Mouse (Mus musculus): ENCODE results near the gene Gm20547. TPM values are rescaled to one million over a fixed set of nuclear protein-coding genes. Genes with fewer than 3 reads are reported as not detected.
"Not testable (repeated sequence)": the region's sequence is repeated elsewhere in the genome, so short reads cannot be mapped to it uniquely, and the experiment has no call there.

The Gm20547 gene
- polyA plus RNA-seq, 1 experiment from 2014 or later = not detected

- Histone ChIP-seq H3K4me1 (replicated peaks; ENCODE audit: control insufficient read depth, insufficient read depth, low read length) (peaks cover 15% of the 10 kb centered on the region), H3K36me3 (ENCODE audit: control insufficient read depth, insufficient read depth, low read length) (peaks cover 11% of the 10 kb centered on the region), H3K4me3 (ENCODE audit: low read depth, low read length) (no peak overlapping the region), H3K9ac (ENCODE audit: low read length) (no peak overlapping the region), H3K27me3 (ENCODE audit: control insufficient read depth, insufficient read depth, low read length) (no peaks in the 10 kb centered on the region), H3K27ac (ENCODE audit: low read depth, low read length) (no peak overlapping the region), H3K9me3 (ENCODE audit: control insufficient read depth, low read length) (no peaks in the 10 kb centered on the region), H3K4me2 (ENCODE audit: low read depth, low read length, severe bottlenecking) (no peak overlapping the region)
- WGBS = 87% methylated on average over 6 of the region's 6 CpGs
- ATAC-seq (replicated peaks; ENCODE audit: low FRiP score) (no peak), DNase-seq (ENCODE audit: low spot score) (no peak)
Observed at GRCm38 (mm10) chr17:34840736-34841307, 41.0 kb downstream of the Gm20547 start.

DNA sequence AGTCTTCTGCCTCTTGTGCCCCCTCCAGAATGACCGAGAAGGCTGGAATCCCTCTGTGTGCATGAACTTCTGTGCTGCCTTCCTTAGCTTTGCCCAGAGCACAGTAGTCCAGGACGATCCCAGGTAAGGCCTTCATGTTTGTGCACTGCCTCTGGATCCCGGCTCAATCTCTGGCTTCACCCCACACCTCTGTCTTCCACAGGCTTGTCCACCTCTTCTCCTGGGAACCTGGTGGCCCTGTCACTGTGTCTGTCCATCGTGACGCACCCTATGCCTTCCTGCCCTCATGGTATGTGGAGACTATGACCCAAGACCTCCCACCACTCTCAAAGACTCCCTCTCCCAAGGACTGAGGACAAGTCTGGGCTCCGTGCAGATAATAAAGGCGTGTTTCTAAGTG lies 43.1 kb downstream of the Gm20547 start:
- no peak overlapping the region for H3K27ac ChIP-seq (ENCODE audit: low read depth, low read length)
- DNase-seq (ENCODE audit: low spot score) (no peak), ATAC-seq (replicated peaks; ENCODE audit: low FRiP score) (no peak)
- peaks cover 16% of the 10 kb centered on the region for H3K4me1 ChIP-seq (replicated peaks; ENCODE audit: control insufficient read depth, insufficient read depth, low read length)
- H3K4me2 ChIP-seq (ENCODE audit: low read depth, low read length, severe bottlenecking) = no peak overlapping the region
- 87% methylated on average over 7 of the region's 7 CpGs for WGBS
- H3K27me3 ChIP-seq (ENCODE audit: control insufficient read depth, insufficient read depth, low read length) = no peaks in the 10 kb centered on the region
- no peaks in the 10 kb centered on the region for H3K9me3 ChIP-seq (ENCODE audit: control insufficient read depth, low read length)
- no peak overlapping the region for H3K4me3 ChIP-seq (ENCODE audit: low read depth, low read length)
- H3K9ac ChIP-seq (ENCODE audit: low read length) = no peak overlapping the region
- peaks cover 11% of the 10 kb centered on the region for H3K36me3 ChIP-seq (ENCODE audit: control insufficient read depth, insufficient read depth, low read length)

GRCm38 (mm10) chr17:34837464-34838324 lies 44.1 kb downstream of the Gm20547 start:
- WGBS = 45% methylated on average over 43 of the region's 43 CpGs
- H3K27ac ChIP-seq (ENCODE audit: low read depth, low read length) = peak overlapping the region; percentile 41; the same call in 1 of the 2 replicates
- peak overlapping the region; percentile 97 for H3K4me2 ChIP-seq (ENCODE audit: low read depth, low read length, severe bottlenecking)
- H3K4me3 ChIP-seq (ENCODE audit: low read depth, low read length) = peak overlapping the region; percentile 78
- peak overlapping the region; percentile 77 for H3K9ac ChIP-seq (ENCODE audit: low read length)
- H3K9me3 ChIP-seq (ENCODE audit: control insufficient read depth, low read length) = no peaks in the 10 kb centered on the region
- ATAC-seq (replicated peaks; ENCODE audit: low FRiP score) (peak; percentile 4; the same call in 1 of the 2 replicates), DNase-seq (ENCODE audit: low spot score) (no peak)
- H3K36me3 ChIP-seq (ENCODE audit: control insufficient read depth, insufficient read depth, low read length) = peaks cover 11% of the 10 kb centered on the region
- peaks cover 16% of the 10 kb centered on the region for H3K4me1 ChIP-seq (replicated peaks; ENCODE audit: control insufficient read depth, insufficient read depth, low read length)
- no peaks in the 10 kb centered on the region for H3K27me3 ChIP-seq (ENCODE audit: control insufficient read depth, insufficient read depth, low read length)

DNA sequence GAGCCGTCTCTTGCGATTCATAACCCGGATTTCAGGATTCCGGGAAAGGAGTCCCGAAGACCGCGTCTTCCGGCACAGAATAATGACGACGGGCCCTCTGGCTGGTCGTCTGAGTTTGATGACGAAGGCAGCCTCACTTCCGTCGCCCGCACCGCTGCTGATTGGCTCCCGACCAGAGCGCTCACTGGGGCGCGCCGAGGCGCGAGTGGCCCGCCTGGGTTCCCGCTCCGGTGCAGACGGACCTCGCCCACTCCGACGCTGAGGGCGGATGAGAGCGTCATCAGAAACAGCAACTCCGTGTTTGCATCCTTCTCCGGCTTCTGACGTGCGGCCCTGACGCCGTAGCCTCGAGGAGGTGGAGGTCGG lies 45.0 kb downstream of the Gm20547 start, which contains the start of the genes Stk19 and Dxo:
Gene Stk19 (minus strand): TSS at position 90 of the 366 bp plus-strand sequence.
Gene Dxo (plus strand): TSS at position 164 of the 366 bp plus-strand sequence.
- H3K9me3 ChIP-seq (ENCODE audit: control insufficient read depth, low read length) = no peaks in the 10 kb centered on the region
- H3K36me3 ChIP-seq (ENCODE audit: control insufficient read depth, insufficient read depth, low read length) = peaks cover 11% of the 10 kb centered on the region
- H3K4me3 ChIP-seq (ENCODE audit: low read depth, low read length) = peak within 1 kb of the TSS; percentile 78
- peak within 1 kb of the TSS; percentile 97 for H3K4me2 ChIP-seq (ENCODE audit: low read depth, low read length, severe bottlenecking)
- under 1% methylated on average over 40 of the region's 40 CpGs for WGBS
- DNase-seq (ENCODE audit: low spot score) = peak; percentile 98
- peaks cover 16% of the 10 kb centered on the region for H3K4me1 ChIP-seq (replicated peaks; ENCODE audit: control insufficient read depth, insufficient read depth, low read length)
- H3K27ac ChIP-seq (ENCODE audit: low read depth, low read length) = peak within 1 kb of the TSS; percentile 41; the same call in 1 of the 2 replicates
- peak; percentile 92 for ATAC-seq (replicated peaks; ENCODE audit: low FRiP score)
- no peaks in the 10 kb centered on the region for H3K27me3 ChIP-seq (ENCODE audit: control insufficient read depth, insufficient read depth, low read length)
- peak within 1 kb of the TSS; percentile 77 for H3K9ac ChIP-seq (ENCODE audit: low read length)

DNA sequence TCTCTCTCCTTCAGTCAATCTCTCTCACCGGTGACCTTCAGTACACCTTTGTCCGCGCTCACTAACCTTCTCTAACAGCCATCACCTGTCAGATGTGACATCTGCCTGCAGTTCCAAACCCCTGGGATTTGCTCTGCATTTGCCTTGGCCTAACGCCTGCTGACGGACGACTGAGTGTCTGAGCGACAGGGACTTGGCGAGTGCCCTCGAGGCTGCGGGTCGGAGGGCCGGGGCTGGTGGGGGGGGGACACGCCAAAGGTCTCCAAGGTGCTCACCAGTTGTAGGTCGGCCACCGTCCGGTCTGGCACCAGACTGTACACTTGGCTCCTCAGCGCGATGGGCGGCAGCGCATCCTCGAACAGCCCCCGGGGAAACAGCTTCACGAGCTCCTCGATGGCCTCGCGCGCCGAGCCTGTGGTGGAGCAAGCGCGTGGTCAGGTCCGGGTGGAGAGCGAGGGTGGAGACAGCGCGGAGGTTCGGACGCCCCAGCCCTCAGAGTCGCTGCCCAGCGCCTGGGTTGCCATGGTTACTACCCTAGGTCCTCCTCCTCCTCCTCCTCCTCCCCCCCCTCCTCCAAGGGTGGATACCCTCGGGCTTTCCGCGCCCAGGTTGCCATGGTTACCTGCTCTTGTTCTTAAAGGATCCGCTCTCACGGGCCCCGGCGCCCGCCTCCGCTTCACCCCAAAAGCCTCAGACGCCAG lies 45.5 kb downstream of the Gm20547 start:
- ATAC-seq (replicated peaks; ENCODE audit: low FRiP score) (peak; percentile 85), DNase-seq (ENCODE audit: low spot score) (no peak)
- peaks cover 16% of the 10 kb centered on the region for H3K4me1 ChIP-seq (replicated peaks; ENCODE audit: control insufficient read depth, insufficient read depth, low read length)
- peaks cover 11% of the 10 kb centered on the region for H3K36me3 ChIP-seq (ENCODE audit: control insufficient read depth, insufficient read depth, low read length)
- 4% methylated on average over 48 of the region's 48 CpGs for WGBS
- H3K9me3 ChIP-seq (ENCODE audit: control insufficient read depth, low read length) = no peaks in the 10 kb centered on the region
- H3K9ac ChIP-seq (ENCODE audit: low read length) = peak overlapping the region; percentile 77
- no peaks in the 10 kb centered on the region for H3K27me3 ChIP-seq (ENCODE audit: control insufficient read depth, insufficient read depth, low read length)
- peak overlapping the region; percentile 95 for H3K4me2 ChIP-seq (ENCODE audit: low read depth, low read length, severe bottlenecking)
- H3K27ac ChIP-seq (ENCODE audit: low read depth, low read length) = peak overlapping the region; percentile 14; the same call in 1 of the 2 replicates
- peak overlapping the region; percentile 78 for H3K4me3 ChIP-seq (ENCODE audit: low read depth, low read length)

DNA sequence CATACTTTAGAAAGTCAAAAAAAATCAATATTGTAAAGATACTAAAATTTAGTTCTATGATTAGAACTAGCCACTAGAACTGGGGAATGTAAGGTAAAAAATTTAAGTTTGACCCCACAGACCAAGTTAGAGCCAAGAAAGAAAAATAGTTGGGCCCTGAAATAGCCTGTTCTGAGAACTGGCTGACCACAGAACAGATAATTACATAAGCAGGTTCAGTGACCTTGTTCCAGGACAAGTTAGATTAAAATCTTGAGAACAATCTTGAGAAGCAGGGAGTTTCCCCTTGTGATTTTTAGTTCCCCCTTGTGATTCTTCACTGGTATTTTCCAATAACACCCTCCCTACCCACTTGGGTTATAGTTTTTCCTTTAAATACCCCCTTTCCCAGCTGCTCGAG lies 51.1 kb downstream of the Gm20547 start:
- H3K4me3 ChIP-seq (ENCODE audit: low read depth, low read length); H3K4me1 ChIP-seq (replicated peaks; ENCODE audit: control insufficient read depth, insufficient read depth, low read length); H3K9ac ChIP-seq (ENCODE audit: low read length); DNase-seq (ENCODE audit: low spot score); H3K36me3 ChIP-seq (ENCODE audit: control insufficient read depth, insufficient read depth, low read length); H3K27ac ChIP-seq (ENCODE audit: low read depth, low read length); H3K9me3 ChIP-seq (ENCODE audit: control insufficient read depth, low read length); H3K4me2 ChIP-seq (ENCODE audit: low read depth, low read length, severe bottlenecking); ATAC-seq (replicated peaks; ENCODE audit: low FRiP score); H3K27me3 ChIP-seq (ENCODE audit: control insufficient read depth, insufficient read depth, low read length): not testable (repeated sequence)
- 91% methylated on average over 1 of the region's 1 CpGs for WGBS

DNA sequence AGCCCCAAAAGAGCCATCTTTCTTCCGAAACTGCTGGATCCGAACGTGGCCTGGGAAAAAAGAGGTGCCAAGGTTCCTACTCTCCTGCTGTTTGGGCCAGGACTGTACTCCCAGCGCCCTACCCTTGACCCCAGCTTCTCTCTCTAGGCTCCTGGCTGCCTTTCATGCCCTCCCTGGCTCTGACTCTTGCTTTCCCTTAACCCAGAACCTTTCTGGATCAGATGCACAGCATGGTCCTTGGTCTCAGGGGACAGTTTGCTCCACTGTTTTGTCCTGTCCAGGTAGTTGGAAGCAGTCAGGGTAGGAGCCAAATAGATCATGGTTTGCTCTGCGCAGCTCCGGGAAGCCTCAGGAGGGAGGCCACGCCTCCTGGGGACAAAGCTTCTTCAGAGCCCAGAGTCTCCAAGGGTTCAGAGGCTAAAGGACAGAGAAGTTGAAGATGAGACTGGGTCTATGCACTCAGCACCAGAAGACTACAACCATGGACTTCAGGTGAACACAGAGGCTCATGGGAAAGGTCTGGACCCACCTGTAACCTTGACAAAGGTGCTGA lies 66.9 kb downstream of the Gm20547 start:
- no peaks in the 10 kb centered on the region for H3K4me1 ChIP-seq (replicated peaks; ENCODE audit: control insufficient read depth, insufficient read depth, low read length)
- no peaks in the 10 kb centered on the region for H3K36me3 ChIP-seq (ENCODE audit: control insufficient read depth, insufficient read depth, low read length)
- no peaks in the 10 kb centered on the region for H3K9me3 ChIP-seq (ENCODE audit: control insufficient read depth, low read length)
- no peak overlapping the region for H3K27ac ChIP-seq (ENCODE audit: low read depth, low read length)
- 82% methylated on average over 7 of the region's 7 CpGs for WGBS
- H3K4me2 ChIP-seq (ENCODE audit: low read depth, low read length, severe bottlenecking) = no peak overlapping the region
- no peak for DNase-seq (ENCODE audit: low spot score)
- no peaks in the 10 kb centered on the region for H3K27me3 ChIP-seq (ENCODE audit: control insufficient read depth, insufficient read depth, low read length)
- H3K4me3 ChIP-seq (ENCODE audit: low read depth, low read length) = no peak overlapping the region
- H3K9ac ChIP-seq (ENCODE audit: low read length) = no peak overlapping the region
- no peak for ATAC-seq (replicated peaks; ENCODE audit: low FRiP score)

DNA sequence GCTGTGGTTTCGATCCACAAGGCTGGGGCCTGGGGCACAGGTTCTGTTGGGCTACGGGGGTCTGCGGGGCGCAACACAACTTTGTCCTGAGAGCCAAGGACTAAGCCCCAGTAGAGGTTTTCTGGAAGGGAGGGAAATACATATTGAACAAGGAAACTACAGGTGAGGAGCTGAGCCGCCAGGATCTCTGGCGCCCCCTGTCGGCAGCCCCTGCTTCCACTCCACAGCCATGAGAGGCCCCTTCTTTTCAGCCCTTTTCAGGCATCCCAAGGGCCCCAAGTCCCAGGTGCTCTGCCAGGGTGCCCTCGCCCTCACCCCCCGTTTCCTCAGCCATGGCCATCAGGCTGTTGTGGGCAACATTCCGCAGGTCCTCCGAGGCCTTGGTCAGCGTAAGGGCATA lies 68.1 kb downstream of the Gm20547 start:
- not testable (repeated sequence) for ATAC-seq (replicated peaks; ENCODE audit: low FRiP score); H3K4me1 ChIP-seq (replicated peaks; ENCODE audit: control insufficient read depth, insufficient read depth, low read length); H3K9ac ChIP-seq (ENCODE audit: low read length); H3K9me3 ChIP-seq (ENCODE audit: control insufficient read depth, low read length); H3K36me3 ChIP-seq (ENCODE audit: control insufficient read depth, insufficient read depth, low read length); H3K4me3 ChIP-seq (ENCODE audit: low read depth, low read length); H3K27me3 ChIP-seq (ENCODE audit: control insufficient read depth, insufficient read depth, low read length); H3K27ac ChIP-seq (ENCODE audit: low read depth, low read length); H3K4me2 ChIP-seq (ENCODE audit: low read depth, low read length, severe bottlenecking)
- DNase-seq (ENCODE audit: low spot score) = peak; percentile 61
- 62% methylated on average over 8 of the region's 12 CpGs for WGBS
